Mouse (Mus musculus) forebrain, embryonic 11.5 days (tissue): ENCODE measurements around the gene Hyal3. TPM values are rescaled to one million over a fixed set of nuclear protein-coding genes. Genes with fewer than 3 reads are reported as not detected.

Experiments
- ATAC-seq: fragments of 200-750 bp; cut with Nextera tagmentation; replicated peaks from 2 replicates; pipeline ENCODE4 v1.8.0; 2017; ENCODE audit warnings: moderate TSS enrichment; ENCODE audit not compliant: low FRiP score
- DNase-seq: peaks from one replicate; pipeline ENCODE4 v3.0.0-alpha.2; 2017; ENCODE audit warnings: low spot score
- H3K27ac ChIP-seq: fragments of 300-500 bp; sonication (generic); 2 replicates; pipeline ENCODE4 v1.5.1; 2014; ENCODE audit warnings: low read depth, low read length
- H3K27me3 ChIP-seq: fragments of 300-500 bp; sonication (generic); 2 replicates; pipeline ENCODE4 v1.6.1; 2014; ENCODE audit warnings: mild to moderate bottlenecking, low read length, mixed read lengths; ENCODE audit not compliant: control insufficient read depth, insufficient read depth
- H3K36me3 ChIP-seq: fragments of 300-500 bp; sonication (generic); 2 replicates; pipeline ENCODE4 v1.6.1; 2014; ENCODE audit warnings: mild to moderate bottlenecking, low read length, moderate library complexity, mixed read lengths; ENCODE audit not compliant: control insufficient read depth, insufficient read depth
- H3K4me1 ChIP-seq: fragments of 300-500 bp; sonication (generic); replicated peaks from 2 replicates; pipeline ENCODE4 v1.6.1; 2014; ENCODE audit warnings: low read length, mixed read lengths; ENCODE audit not compliant: control insufficient read depth, insufficient read depth
- H3K4me2 ChIP-seq: fragments of 300-500 bp; sonication (generic); 2 replicates; pipeline ENCODE4 v1.6.1; 2014; ENCODE audit warnings: low read depth, mild to moderate bottlenecking, low read length, moderate library complexity, mixed read lengths; ENCODE audit not compliant: severe bottlenecking
- H3K4me3 ChIP-seq: fragments of 300-500 bp; sonication (generic); 2 replicates; pipeline ENCODE4 v1.5.1; 2014; ENCODE audit warnings: low read depth, low read length
- H3K9ac ChIP-seq: fragments of 300-500 bp; sonication (generic); 2 replicates; pipeline ENCODE4 v1.6.1; 2014; ENCODE audit warnings: low read length
- H3K9me3 ChIP-seq: fragments of 300-500 bp; sonication (generic); 2 replicates; pipeline ENCODE4 v1.6.1; 2016; ENCODE audit warnings: low read length, mixed read lengths; ENCODE audit not compliant: control insufficient read depth
- WGBS: fragments of 180-500 bp; shearing (Covaris S2); extraction: QIAGEN DNeasy Blood & Tissue Kit; methylation state at CpG from one replicate; pipeline ENCODE4 v1.1.7; 2014; 5-methylcytosine and 5-hydroxymethylcytosine counted together
- polyA plus RNA-seq: library from polyadenylated mRNA; unstranded; fragments of >200 nt; fragmentation: Nextera tagmentation; extraction: Ambion mirVana; gene quantifications from 2 replicates; pipeline ENCODE4 v1.2.1, GENCODE M21; 2014

Hyal3 gene
- polyA plus RNA-seq, 1 experiment from 2014 or later: not detected

DNA sequence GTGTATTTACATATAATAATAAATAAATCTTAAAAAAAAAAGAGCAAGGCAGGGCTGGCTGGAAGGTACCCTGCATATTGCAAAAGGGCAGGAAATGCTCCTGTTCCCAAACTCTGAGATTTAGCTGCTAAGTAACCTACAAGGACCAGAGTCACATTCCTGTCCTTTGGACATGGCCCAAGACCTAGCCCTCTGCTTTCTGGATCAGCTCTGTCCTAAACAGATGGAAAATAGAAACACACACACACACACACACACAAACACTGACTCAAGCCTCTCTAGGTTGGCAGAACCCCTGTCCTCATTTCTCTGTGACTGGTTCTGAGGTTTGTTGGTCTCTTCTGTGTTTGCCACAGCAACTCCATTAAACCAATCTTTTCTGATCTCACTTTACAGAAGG, 40.3 kb downstream of the Hyal3 start:
- peaks cover 14% of the 10 kb centered on the region for H3K4me1 ChIP-seq
- H3K36me3 ChIP-seq: peaks cover 22% of the 10 kb centered on the region

DNA sequence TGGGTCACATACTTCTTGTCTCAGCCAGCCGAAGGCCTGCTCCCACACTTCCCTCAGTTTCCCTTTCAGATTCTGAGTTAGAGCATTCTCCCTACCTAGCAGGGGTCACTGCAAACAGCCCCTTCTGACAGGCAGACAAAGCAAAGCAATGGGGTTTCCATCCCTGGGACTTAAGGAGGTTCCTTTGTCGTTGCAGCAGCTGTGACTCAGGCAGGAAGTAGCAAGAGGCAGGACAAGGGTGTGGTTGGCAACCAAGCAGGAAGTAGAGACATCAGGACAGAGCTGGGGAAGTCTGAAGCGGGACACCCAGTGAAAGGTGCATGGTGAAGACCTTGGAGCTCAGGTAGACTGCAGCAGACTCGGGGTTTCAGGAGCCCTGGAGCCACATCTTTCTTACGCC, 43.9 kb downstream of the Hyal3 start:
- Histone ChIP-seq H3K4me2 (no peak overlapping the region), H3K36me3 (peaks cover 3% of the 10 kb centered on the region; the same call in 1 of the 2 replicates), H3K4me3 (no peak overlapping the region), H3K9me3 (no peaks in the 10 kb centered on the region), H3K27ac (no peak overlapping the region), H3K9ac (no peak overlapping the region), H3K4me1 (peaks cover 43% of the 10 kb centered on the region), H3K27me3 (no peaks in the 10 kb centered on the region)
- ATAC-seq: no peak
- no peak for DNase-seq
- 77% methylated on average over 5 of the region's 5 CpGs for WGBS

More for the DNA sequence above, 40.3 kb downstream of the Hyal3 start:
- no peak overlapping the region for H3K9ac ChIP-seq
- no peak overlapping the region for H3K27ac ChIP-seq
- no peak overlapping the region for H3K4me2 ChIP-seq
- H3K27me3 ChIP-seq: no peaks in the 10 kb centered on the region
- no peaks in the 10 kb centered on the region for H3K9me3 ChIP-seq
- H3K4me3 ChIP-seq: no peak overlapping the region
- no peak for DNase-seq
- ATAC-seq: no peak

DNA sequence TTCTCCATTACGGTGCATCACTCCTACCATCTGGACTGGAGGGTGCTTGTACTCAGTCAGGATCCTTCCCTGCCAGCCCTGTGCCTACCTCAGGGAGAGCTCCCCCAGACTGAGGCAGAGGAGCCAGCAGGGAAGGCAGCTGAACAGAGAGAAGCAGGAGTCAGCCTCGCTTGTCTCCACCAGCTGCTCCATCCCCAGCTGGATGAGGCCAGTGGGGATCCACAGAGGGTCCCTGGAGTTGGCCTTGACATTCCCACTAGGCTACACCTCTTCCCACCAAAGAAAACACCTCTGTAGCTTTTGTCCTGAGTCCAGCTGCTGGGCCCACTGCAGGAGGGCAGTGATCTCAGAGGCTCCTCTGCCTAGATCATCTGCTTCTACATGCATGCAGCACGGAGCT, 44.3 kb downstream of the Hyal3 start:
- no peak overlapping the region for H3K27ac ChIP-seq
- no peaks in the 10 kb centered on the region for H3K27me3 ChIP-seq
- no peak overlapping the region for H3K4me3 ChIP-seq
- H3K9ac ChIP-seq: no peak overlapping the region; the same call in 1 of the 2 replicates
- H3K4me1 ChIP-seq: peaks cover 47% of the 10 kb centered on the region
- H3K36me3 ChIP-seq: peaks cover 2% of the 10 kb centered on the region; the same call in 1 of the 2 replicates
- no peak for DNase-seq
- no peaks in the 10 kb centered on the region for H3K9me3 ChIP-seq
- no peak for ATAC-seq
- 86% methylated on average over 3 of the region's 3 CpGs for WGBS
- no peak overlapping the region for H3K4me2 ChIP-seq

DNA sequence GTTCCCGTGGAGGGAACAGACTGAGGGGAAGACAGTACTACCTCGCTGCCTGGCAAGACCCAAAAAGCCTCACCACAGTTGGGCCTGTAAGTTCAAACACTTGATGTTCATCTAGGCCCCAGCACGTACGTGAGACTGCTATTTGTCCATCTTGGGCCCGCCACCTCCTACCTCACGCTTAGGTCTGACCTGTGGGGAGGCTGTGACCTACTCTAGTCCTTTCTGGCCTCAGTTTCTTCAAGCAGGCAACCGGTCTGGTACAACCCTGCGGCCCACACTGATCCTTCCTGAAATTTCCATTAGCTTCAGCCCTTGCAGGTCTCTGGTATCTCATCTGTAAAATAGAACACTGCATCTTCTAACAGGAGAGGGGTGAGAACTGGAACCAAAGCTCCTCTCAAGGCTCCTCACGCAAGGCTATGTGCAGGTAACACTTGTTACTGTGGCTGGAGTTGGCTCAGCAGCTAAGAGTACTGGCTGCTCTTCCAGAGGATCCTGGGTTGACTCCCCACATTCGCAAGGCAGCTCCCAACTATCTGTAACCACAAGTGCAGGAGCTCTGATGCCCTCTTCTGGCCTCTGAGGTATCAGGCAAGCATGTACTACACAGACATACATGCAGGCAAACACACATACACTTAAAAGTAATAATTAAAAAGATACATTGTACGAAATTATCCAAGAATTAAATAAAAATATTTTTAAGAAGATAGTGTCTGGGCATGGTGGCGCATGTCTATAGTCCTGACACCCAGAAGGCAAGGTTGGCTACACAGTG, 44.9 kb downstream of the Hyal3 start:
- H3K4me1 ChIP-seq: peaks cover 52% of the 10 kb centered on the region
- ATAC-seq: no peak
- H3K27me3 ChIP-seq: no peaks in the 10 kb centered on the region
- peak overlapping the region; percentile 7 for H3K9ac ChIP-seq
- no peak overlapping the region for H3K4me2 ChIP-seq
- H3K27ac ChIP-seq: peak overlapping the region; percentile 100; the same call in 1 of the 2 replicates
- no peaks in the 10 kb centered on the region; the same call in 1 of the 2 replicates for H3K36me3 ChIP-seq
- DNase-seq: no peak
- no peaks in the 10 kb centered on the region for H3K9me3 ChIP-seq
- H3K4me3 ChIP-seq: no peak overlapping the region
- WGBS: 87% methylated on average over 12 of the region's 12 CpGs

DNA sequence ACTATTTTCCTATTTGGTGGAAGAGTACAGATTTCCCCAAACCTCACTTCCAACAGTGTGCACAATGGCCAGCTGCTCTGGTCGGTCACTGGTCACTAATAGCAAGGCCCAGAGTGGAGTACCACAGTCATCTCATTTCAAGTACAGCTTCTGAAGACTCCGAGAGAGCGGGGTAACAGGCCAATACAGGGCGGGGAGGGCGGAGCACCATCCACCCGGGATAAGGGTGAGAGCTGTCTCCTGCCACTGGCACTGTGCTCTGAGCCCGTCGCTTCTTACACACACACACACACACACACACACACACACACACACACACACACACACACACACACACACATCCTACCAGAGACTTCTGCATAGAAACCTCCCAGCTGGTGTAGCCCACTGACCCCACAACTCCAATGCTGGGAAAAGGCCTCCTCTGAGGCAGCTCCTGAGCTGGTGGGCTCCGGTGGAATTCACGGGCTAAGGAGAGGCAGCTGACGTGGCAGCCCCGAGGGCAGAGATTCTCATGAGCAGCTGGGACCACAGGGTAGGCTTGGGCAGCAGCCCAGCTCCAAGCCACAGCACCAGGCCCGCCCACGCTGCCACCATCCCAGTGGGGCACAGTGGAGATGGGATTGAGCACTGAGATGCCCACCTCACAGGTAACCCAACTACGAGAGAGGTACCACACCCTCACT, 45.7 kb downstream of the Hyal3 start:
- H3K4me1 ChIP-seq: peaks cover 59% of the 10 kb centered on the region
- no peaks in the 10 kb centered on the region for H3K9me3 ChIP-seq
- peak overlapping the region; percentile 100 for H3K27ac ChIP-seq
- H3K4me3 ChIP-seq: peak overlapping the region; percentile 16; the same call in 1 of the 2 replicates
- 26% methylated on average over 15 of the region's 15 CpGs for WGBS
- peak overlapping the region; percentile 63 for H3K9ac ChIP-seq
- no peaks in the 10 kb centered on the region for H3K27me3 ChIP-seq
- DNase-seq (no peak), ATAC-seq (peak; percentile 53)
- H3K4me2 ChIP-seq: peak overlapping the region; percentile 43
- H3K36me3 ChIP-seq: no peaks in the 10 kb centered on the region; the same call in 1 of the 2 replicates

DNA sequence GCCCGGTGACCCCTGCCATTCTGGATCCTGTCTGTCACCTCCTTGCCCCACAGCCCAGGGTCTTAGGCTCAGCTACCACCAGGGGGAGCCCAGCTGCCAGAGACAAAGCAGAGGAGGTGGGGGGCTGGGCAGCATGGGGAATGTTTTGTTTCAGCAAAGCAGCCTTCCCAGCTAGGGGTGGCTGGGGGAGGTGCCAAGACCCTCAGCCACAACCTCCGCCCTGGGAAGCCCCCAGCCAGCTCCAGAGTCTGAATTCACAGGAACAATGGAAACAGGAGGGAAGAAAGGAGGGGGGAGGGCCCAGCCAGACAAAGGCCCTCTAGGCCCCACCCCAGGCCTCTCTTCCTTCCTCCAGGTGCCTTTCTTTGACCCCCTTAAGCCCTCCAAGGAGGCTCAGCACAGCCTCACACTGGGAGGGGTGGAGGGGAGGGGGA, 46.2 kb downstream of the Hyal3 start:
- no peaks in the 10 kb centered on the region; the same call in 1 of the 2 replicates for H3K36me3 ChIP-seq

DNA sequence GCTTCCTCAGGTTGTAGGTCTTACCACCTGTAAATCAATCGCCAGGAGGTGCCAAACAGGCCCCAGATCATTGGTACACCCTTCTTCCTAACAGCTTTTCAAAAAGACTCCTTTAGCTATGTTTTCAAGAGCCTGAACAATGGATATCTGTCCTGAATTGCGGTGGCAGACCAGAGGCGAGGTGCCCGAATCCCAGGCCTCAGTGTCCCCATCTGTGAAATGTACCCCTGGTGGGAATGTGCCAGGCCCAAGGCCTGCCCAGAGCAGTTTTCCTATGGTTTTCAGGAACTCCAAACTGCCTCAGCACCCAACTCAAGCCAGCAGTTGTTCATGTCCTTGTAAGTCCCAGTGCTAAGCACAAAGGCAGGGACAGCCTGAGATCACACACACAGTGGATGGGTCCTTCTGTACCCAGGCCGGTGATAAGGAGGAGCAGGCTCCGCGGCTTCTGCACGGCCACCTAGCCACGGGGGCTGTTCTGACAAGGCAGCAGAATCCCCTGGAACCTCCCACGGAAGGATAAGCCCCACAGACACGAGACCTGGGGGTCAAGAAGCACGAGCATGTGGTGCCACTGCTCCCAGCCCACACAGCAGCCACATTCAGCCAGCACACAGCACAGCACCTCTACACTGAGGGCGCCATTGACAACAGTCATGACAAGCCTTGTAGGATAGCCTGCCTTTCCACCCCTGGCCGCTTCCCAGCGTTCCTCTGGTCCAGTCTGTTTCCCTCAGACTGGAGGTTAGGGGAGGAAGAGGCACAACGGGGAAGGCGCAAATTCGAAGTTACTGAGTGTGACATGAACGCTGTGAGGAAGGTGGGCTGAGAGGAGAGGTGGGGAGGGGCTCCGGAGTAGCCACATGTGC, 47.0 kb downstream of the Hyal3 start:
- WGBS: 16% methylated on average over 20 of the region's 20 CpGs
- H3K27me3 ChIP-seq: no peaks in the 10 kb centered on the region
- DNase-seq (peak; percentile 69), ATAC-seq (no peak)
- peak overlapping the region; percentile 63 for H3K9ac ChIP-seq
- no peaks in the 10 kb centered on the region; the same call in 1 of the 2 replicates for H3K36me3 ChIP-seq
- H3K4me1 ChIP-seq: peaks cover 72% of the 10 kb centered on the region
- peak overlapping the region; percentile 100 for H3K27ac ChIP-seq
- H3K9me3 ChIP-seq: no peaks in the 10 kb centered on the region
- peak overlapping the region; percentile 16 for H3K4me3 ChIP-seq
- H3K4me2 ChIP-seq: peak overlapping the region; percentile 43

More for the DNA sequence above, 46.2 kb downstream of the Hyal3 start:
- DNase-seq (peak; percentile 98), ATAC-seq (peak; percentile 81)
- H3K4me1 ChIP-seq: peaks cover 65% of the 10 kb centered on the region
- H3K4me3 ChIP-seq: peak overlapping the region; percentile 16
- H3K9me3 ChIP-seq: no peaks in the 10 kb centered on the region
- peak overlapping the region; percentile 43 for H3K4me2 ChIP-seq
- H3K27ac ChIP-seq: peak overlapping the region; percentile 100
- H3K27me3 ChIP-seq: no peaks in the 10 kb centered on the region
- WGBS: 0% methylated on average over 2 of the region's 2 CpGs
- peak overlapping the region; percentile 63 for H3K9ac ChIP-seq
